Mouse (Mus musculus) C2C12 (cell line): Measurements from ENCODE around the gene Gm28048. TPM values are rescaled to one million over a fixed set of nuclear protein-coding genes. Genes with fewer than 3 reads are reported as not detected.

Experiments used
- H3K27me3 ChIP-seq: one replicate; pipeline ENCODE4 v1.6.1; 2011; ENCODE audit not compliant: control insufficient read depth, insufficient read depth, insufficient read length
- H3K36me3 ChIP-seq: one replicate; pipeline ENCODE4 v1.6.1; 2011; ENCODE audit not compliant: control insufficient read depth, insufficient read depth
- H3K4me3 ChIP-seq: one replicate; pipeline ENCODE4 v1.5.1; 2011; ENCODE audit warnings: mild to moderate bottlenecking, control low read depth; ENCODE audit not compliant: poor library complexity, insufficient read depth, severe bottlenecking
- H3K79me2 ChIP-seq: one replicate; pipeline ENCODE4 v1.6.1; 2011; ENCODE audit not compliant: control insufficient read depth, insufficient read depth
- H3K79me3 ChIP-seq: one replicate; pipeline ENCODE4 v1.6.1; 2011; ENCODE audit warnings: low read depth, control low read depth
- H3ac ChIP-seq: one replicate; pipeline ENCODE3; 2011; ENCODE audit warnings: low read depth; ENCODE audit not compliant: control insufficient read depth, insufficient read length
- CEBPB ChIP-seq: IDR thresholded peaks from one replicate; pipeline ENCODE4 v1.6.1; 2011; ENCODE audit warnings: low read depth, mild to moderate bottlenecking, control low read depth, moderate library complexity
- CTCF ChIP-seq: IDR thresholded peaks from one replicate; pipeline ENCODE4 v1.5.1; 2011; ENCODE audit not compliant: control insufficient read depth, insufficient read depth, insufficient read length
- FOSL1 ChIP-seq: IDR thresholded peaks from one replicate; pipeline ENCODE4 v1.8.0; 2011; ENCODE audit warnings: mild to moderate bottlenecking, low read length; ENCODE audit not compliant: poor library complexity, insufficient read depth, severe bottlenecking
- MAX ChIP-seq: IDR thresholded peaks from one replicate; pipeline ENCODE4 v1.6.1; 2011; ENCODE audit warnings: mild to moderate bottlenecking, control low read depth
- MYOD1 ChIP-seq: IDR thresholded peaks from one replicate; pipeline ENCODE4 v1.6.1; 2011; ENCODE audit warnings: low read depth; ENCODE audit not compliant: control insufficient read depth, insufficient read length
- MYOG ChIP-seq: IDR thresholded peaks from one replicate; pipeline ENCODE4 v1.6.1; 2011; ENCODE audit not compliant: control insufficient read depth, insufficient read length; ENCODE audit errors: extremely low read depth
- USF1 ChIP-seq: IDR thresholded peaks from one replicate; pipeline ENCODE4 v1.6.1; 2011; ENCODE audit warnings: low read depth, mild to moderate bottlenecking, control low read depth, moderate library complexity
- polyA plus RNA-seq: library from polyadenylated mRNA; unstranded; fragments of >200 nt; fragmentation: generic; extraction: Trizol; gene quantifications from one replicate; pipeline ENCODE4 v1.2.1, GENCODE M21; 2012; ENCODE audit warnings: missing spikeins

Gene Gm28048
- polyA plus RNA-seq, 1 experiment, result 1.4 TPM

DNA sequence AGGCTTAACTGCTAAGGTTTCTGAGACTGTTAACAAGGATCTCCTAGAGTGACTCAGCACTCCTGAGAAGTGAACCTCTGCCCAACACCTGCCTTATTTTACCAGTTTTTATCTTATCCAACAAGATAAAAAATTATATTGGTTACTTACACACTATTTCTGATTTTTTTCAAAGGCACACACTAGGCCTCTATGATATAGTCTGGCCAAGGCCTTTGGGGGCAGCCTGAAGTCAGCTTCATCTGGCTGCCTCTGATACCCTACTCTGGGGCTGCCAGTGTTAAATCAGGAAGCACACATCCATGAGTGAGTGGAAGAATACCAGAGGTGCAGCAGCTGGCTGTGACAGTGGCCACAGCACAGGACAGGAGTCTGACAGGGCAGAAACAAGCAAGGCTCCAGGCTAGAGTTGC is 75.4 kb downstream of the Gm28048 start:
- Histone ChIP-seq H3K27me3 (no peaks in the 10 kb centered on the region), H3K4me3 (no peak overlapping the region), H3K79me2 (no peaks in the 10 kb centered on the region), H3K79me3 (no peaks in the 10 kb centered on the region), H3K36me3 (no peaks in the 10 kb centered on the region), H3ac (no peak overlapping the region)
- TF ChIP-seq MYOG, result no peak
- TF ChIP-seq CEBPB, result no peak
- no peak for TF ChIP-seq MYOD1
- no peak for TF ChIP-seq MAX
- TF ChIP-seq CTCF, result no peak
- no peak for TF ChIP-seq USF1
- no peak for TF ChIP-seq FOSL1

- Histone ChIP-seq H3K36me3 (peaks cover 4% of the 10 kb centered on the region), H3K79me2 (no peaks in the 10 kb centered on the region), H3K27me3 (no peaks in the 10 kb centered on the region), H3K4me3 (no peak overlapping the region), H3K79me3 (no peaks in the 10 kb centered on the region), H3ac (no peak overlapping the region)
- TF ChIP-seq MYOG (no peak), FOSL1 (no peak), USF1 (no peak), MAX (no peak), MYOD1 (no peak), CTCF (no peak), CEBPB (no peak)
Measured at GRCm38 (mm10) chr11:22902923-22903322, 79.0 kb downstream of the Gm28048 start.

- Histone ChIP-seq H3K36me3 (peaks cover 4% of the 10 kb centered on the region), H3K79me3 (no peaks in the 10 kb centered on the region), H3K4me3 (no peak overlapping the region), H3K79me2 (no peaks in the 10 kb centered on the region), H3K27me3 (no peaks in the 10 kb centered on the region), H3ac (no peak overlapping the region)
- TF ChIP-seq USF1, result no peak
- TF ChIP-seq MYOG, result no peak
- no peak for TF ChIP-seq MYOD1
- no peak for TF ChIP-seq CTCF
- no peak for TF ChIP-seq FOSL1
- TF ChIP-seq CEBPB, result no peak
- no peak for TF ChIP-seq MAX
Measured at GRCm38 (mm10) chr11:22900041-22900440, 81.8 kb downstream of the Gm28048 start.

GRCm38 (mm10) chr11:22897642-22898041 is 84.2 kb downstream of the Gm28048 start:
- no peaks in the 10 kb centered on the region for H3K79me2 ChIP-seq
- H3ac ChIP-seq, result no peak overlapping the region
- H3K4me3 ChIP-seq, result no peak overlapping the region
- no peaks in the 10 kb centered on the region for H3K79me3 ChIP-seq
- no peaks in the 10 kb centered on the region for H3K27me3 ChIP-seq
- TF ChIP-seq CTCF, result no peak
- no peak for TF ChIP-seq USF1
- TF ChIP-seq CEBPB, result no peak
- no peak for TF ChIP-seq MAX
- no peak for TF ChIP-seq FOSL1
- TF ChIP-seq MYOG, result no peak
- TF ChIP-seq MYOD1, result no peak
- peaks cover 4% of the 10 kb centered on the region for H3K36me3 ChIP-seq

DNA sequence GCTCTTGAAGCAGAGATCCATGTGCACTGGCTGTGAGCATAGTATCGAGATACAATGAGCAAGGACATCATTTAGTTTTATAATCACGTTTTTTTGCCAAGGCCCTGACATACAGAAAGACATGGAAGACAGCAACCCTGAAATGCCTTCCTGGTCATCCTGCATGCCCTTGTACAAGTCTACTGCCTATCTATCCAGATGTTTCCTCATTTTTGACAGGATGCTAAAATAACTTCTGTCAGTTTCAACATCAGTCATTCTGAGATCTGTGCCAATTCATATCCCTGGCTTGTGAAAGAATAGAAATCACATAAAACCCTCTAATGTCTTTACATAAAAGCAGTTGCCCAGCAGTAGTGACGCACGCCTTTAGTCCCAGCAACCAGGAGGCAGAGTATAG is 84.8 kb downstream of the Gm28048 start:
- Histone ChIP-seq H3K36me3 (peaks cover 4% of the 10 kb centered on the region), H3K4me3 (no peak overlapping the region), H3K79me3 (no peaks in the 10 kb centered on the region), H3ac (no peak overlapping the region), H3K79me2 (no peaks in the 10 kb centered on the region), H3K27me3 (no peaks in the 10 kb centered on the region)
- TF ChIP-seq CTCF, result no peak
- no peak for TF ChIP-seq USF1
- TF ChIP-seq MYOG, result no peak
- no peak for TF ChIP-seq MAX
- no peak for TF ChIP-seq FOSL1
- TF ChIP-seq MYOD1, result no peak
- TF ChIP-seq CEBPB, result no peak

- no peaks in the 10 kb centered on the region for H3K36me3 ChIP-seq
Measured at GRCm38 (mm10) chr11:22893075-22893474, 88.8 kb downstream of the Gm28048 start.

More at GRCm38 (mm10) chr11:22893075-22893474, 88.8 kb downstream of the Gm28048 start:
- Histone ChIP-seq H3ac (no peak overlapping the region), H3K79me3 (no peaks in the 10 kb centered on the region), H3K79me2 (no peaks in the 10 kb centered on the region), H3K4me3 (no peak overlapping the region), H3K27me3 (no peaks in the 10 kb centered on the region)
- TF ChIP-seq FOSL1, result no peak
- no peak for TF ChIP-seq CEBPB
- TF ChIP-seq CTCF, result no peak
- no peak for TF ChIP-seq MYOD1
- TF ChIP-seq MAX, result no peak
- no peak for TF ChIP-seq USF1
- no peak for TF ChIP-seq MYOG
